Mouse (Mus musculus) forebrain, embryonic 15.5 days (tissue): ENCODE data around the gene Dnah8. TPM values are rescaled to one million over a fixed set of nuclear protein-coding genes. Genes with fewer than 3 reads are reported as not detected.

Experiments
- ATAC-seq: fragments of 200-750 bp; cut with Nextera tagmentation; replicated peaks from 2 replicates; pipeline ENCODE4 v1.8.0; 2017; ENCODE audit warnings: mild to moderate bottlenecking, moderate TSS enrichment, moderate library complexity
- H3K27ac ChIP-seq: fragments of 300-500 bp; sonication (generic); replicated peaks from 2 replicates; pipeline ENCODE4 v1.5.1; 2015; ENCODE audit warnings: mild to moderate bottlenecking, inconsistent platforms
- H3K27me3 ChIP-seq: fragments of 300-500 bp; sonication (generic); 2 replicates; pipeline ENCODE4 v1.6.1; 2015; ENCODE audit warnings: inconsistent platforms
- H3K36me3 ChIP-seq: fragments of 300-500 bp; sonication (generic); 2 replicates; pipeline ENCODE4 v1.6.1; 2015; ENCODE audit warnings: mild to moderate bottlenecking, inconsistent platforms
- H3K4me1 ChIP-seq: fragments of 300-500 bp; sonication (generic); 2 replicates; pipeline ENCODE4 v1.6.1; 2015; ENCODE audit warnings: inconsistent platforms
- H3K4me2 ChIP-seq: fragments of 300-500 bp; sonication (generic); replicated peaks from 2 replicates; pipeline ENCODE4 v1.6.1; 2015; ENCODE audit warnings: mild to moderate bottlenecking, inconsistent platforms
- H3K4me3 ChIP-seq: fragments of 300-500 bp; sonication (generic); 2 replicates; pipeline ENCODE4 v1.5.1; 2015; ENCODE audit warnings: mild to moderate bottlenecking, inconsistent platforms
- H3K9ac ChIP-seq: fragments of 300-500 bp; sonication (generic); replicated peaks from 2 replicates; pipeline ENCODE4 v1.6.1; 2015; ENCODE audit warnings: mild to moderate bottlenecking, inconsistent platforms
- H3K9me3 ChIP-seq: fragments of 300-500 bp; sonication (generic); 2 replicates; pipeline ENCODE4 v1.6.1; 2016; ENCODE audit warnings: inconsistent platforms
- WGBS: fragments of 180-500 bp; shearing (Covaris S2); methylation state at CpG from one replicate; pipeline ENCODE4 v1.1.7; 2015; ENCODE audit warnings: mixed read lengths; 5-methylcytosine and 5-hydroxymethylcytosine counted together
- polyA plus RNA-seq: library from polyadenylated mRNA; unstranded; fragments of >200 nt; fragmentation: Nextera tagmentation; extraction: Ambion mirVana; gene quantifications from 2 replicates; pipeline ENCODE4 v1.2.1, GENCODE M21; 2015

Gene Dnah8
- polyA plus RNA-seq, 1 experiment from 2014 or later = 0.83 TPM

- Histone ChIP-seq H3K4me3 (no peak overlapping the region), H3K9ac (no peak overlapping the region), H3K4me1 (no peaks in the 10 kb centered on the region), H3K36me3 (no peaks in the 10 kb centered on the region), H3K27ac (no peak overlapping the region), H3K9me3 (no peaks in the 10 kb centered on the region), H3K4me2 (no peak overlapping the region), H3K27me3 (no peaks in the 10 kb centered on the region)
- whole genome bisulfite sequencing = 29% methylated on average over 10 of the region's 10 CpGs
- no peak for ATAC-seq
These were observed 246.9 kb downstream of the Dnah8 start for GRCm38 (mm10) chr17:30871040-30871439.

DNA sequence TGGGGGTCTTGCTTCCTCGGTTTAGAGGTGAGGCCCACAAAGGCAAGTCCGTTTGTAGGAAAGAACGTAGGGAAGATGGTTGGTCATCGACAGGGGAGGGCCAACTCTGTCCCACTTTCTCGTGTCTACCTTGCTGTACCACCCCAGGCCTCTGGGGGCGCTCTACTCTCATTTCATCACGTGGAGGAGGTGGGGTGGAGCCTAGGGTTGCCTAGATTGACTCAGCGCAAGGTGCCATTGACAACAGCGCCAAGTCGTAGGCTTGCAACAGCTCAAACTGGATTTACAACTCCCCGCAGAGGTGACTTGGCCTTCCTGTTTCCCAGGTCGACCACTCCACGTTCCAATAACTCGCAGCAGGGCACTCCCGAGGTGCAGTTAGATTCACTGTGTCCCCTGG, 250.1 kb downstream of the Dnah8 start:
- WGBS = 67% methylated on average over 15 of the region's 15 CpGs
- H3K36me3 ChIP-seq = no peaks in the 10 kb centered on the region
- no peak overlapping the region for H3K4me2 ChIP-seq

DNA sequence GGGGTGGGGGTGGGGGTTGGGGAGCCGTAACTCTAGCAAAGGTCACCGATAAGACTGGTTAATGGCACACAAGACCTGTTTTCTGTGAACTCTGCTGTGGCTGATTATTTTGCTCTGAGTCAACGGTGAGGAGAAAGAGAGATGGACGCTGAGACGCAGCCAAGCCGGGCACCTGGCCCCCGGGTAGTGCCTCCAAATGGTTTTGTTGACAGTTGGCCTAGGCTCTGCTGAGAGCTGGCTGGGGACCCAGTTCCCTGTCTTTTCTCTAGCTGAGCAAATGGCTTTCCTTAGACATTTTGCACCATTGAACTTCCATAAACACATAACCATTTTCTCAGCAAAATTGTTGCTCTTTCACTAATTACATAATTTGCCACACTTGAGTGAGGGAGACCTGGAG, 253.3 kb downstream of the Dnah8 start:
- no peak overlapping the region for H3K9ac ChIP-seq
- 0 out of 2 replicates have a peak, but pooled peaks cover 8% of the 10 kb centered on the region for H3K4me1 ChIP-seq
- H3K4me3 ChIP-seq = no peak overlapping the region
- no peak overlapping the region for H3K4me2 ChIP-seq
- no peaks in the 10 kb centered on the region for H3K36me3 ChIP-seq
- no peak for ATAC-seq
- 81% methylated on average over 7 of the region's 7 CpGs for WGBS
- no peaks in the 10 kb centered on the region for H3K27me3 ChIP-seq
- H3K9me3 ChIP-seq = no peaks in the 10 kb centered on the region
- H3K27ac ChIP-seq = no peak overlapping the region

More for the DNA sequence above, 250.1 kb downstream of the Dnah8 start:
- Histone ChIP-seq H3K9me3 (no peaks in the 10 kb centered on the region), H3K4me1 (0 out of 2 replicates have a peak, but pooled peaks cover 4% of the 10 kb centered on the region), H3K9ac (no peak overlapping the region), H3K27me3 (no peaks in the 10 kb centered on the region), H3K27ac (no peak overlapping the region), H3K4me3 (no peak overlapping the region)
- no peak for ATAC-seq

- no peaks in the 10 kb centered on the region for H3K27me3 ChIP-seq
- H3K4me1 ChIP-seq = peaks cover 11% of the 10 kb centered on the region; the same call in 1 of the 2 replicates
- H3K9ac ChIP-seq = no peak overlapping the region
- H3K9me3 ChIP-seq = no peaks in the 10 kb centered on the region
- H3K27ac ChIP-seq = no peak overlapping the region
- WGBS = 60% methylated on average over 6 of the region's 6 CpGs
- no peak for ATAC-seq
- H3K36me3 ChIP-seq = no peaks in the 10 kb centered on the region
- no peak overlapping the region for H3K4me2 ChIP-seq
- H3K4me3 ChIP-seq = no peak overlapping the region
These were observed 254.5 kb downstream of the Dnah8 start for GRCm38 (mm10) chr17:30878626-30879025.

- no peak overlapping the region for H3K27ac ChIP-seq
- H3K27me3 ChIP-seq = no peaks in the 10 kb centered on the region
- no peak for ATAC-seq
- no peak overlapping the region for H3K9ac ChIP-seq
- H3K4me2 ChIP-seq = no peak overlapping the region
- no peaks in the 10 kb centered on the region for H3K9me3 ChIP-seq
- WGBS = 86% methylated on average over 3 of the region's 3 CpGs
- peaks cover 11% of the 10 kb centered on the region; the same call in 1 of the 2 replicates for H3K4me1 ChIP-seq
- H3K4me3 ChIP-seq = no peak overlapping the region
- no peaks in the 10 kb centered on the region for H3K36me3 ChIP-seq
These were observed 256.2 kb downstream of the Dnah8 start for GRCm38 (mm10) chr17:30880391-30880790.

GRCm38 (mm10) chr17:30881001-30881400, 256.8 kb downstream of the Dnah8 start:
- WGBS = 67% methylated on average over 2 of the region's 2 CpGs
- ATAC-seq = no peak
- H3K9me3 ChIP-seq = no peaks in the 10 kb centered on the region

DNA sequence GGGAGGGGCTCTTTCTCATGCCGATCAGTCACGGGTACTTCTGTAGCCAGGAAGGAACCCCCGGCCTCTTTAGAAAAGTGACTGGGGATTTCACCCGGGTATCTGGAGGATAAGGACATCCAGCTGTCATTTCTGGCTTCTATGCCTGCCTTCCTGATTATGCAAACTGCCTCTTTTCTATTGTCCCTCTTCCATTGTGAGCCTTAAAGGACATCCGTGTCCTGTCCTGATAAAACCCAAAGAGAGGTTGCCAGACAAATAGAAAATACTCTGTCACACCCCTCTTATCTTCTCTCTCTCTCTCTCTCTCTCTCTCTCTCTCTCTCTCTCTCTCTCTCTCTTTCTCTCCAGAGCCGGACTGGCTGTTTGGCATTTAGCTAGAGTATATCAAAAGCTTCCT, 258.1 kb downstream of the Dnah8 start:
- no peaks in the 10 kb centered on the region for H3K9me3 ChIP-seq
- ATAC-seq = no peak
- H3K4me3 ChIP-seq = no peak overlapping the region
- H3K36me3 ChIP-seq = no peaks in the 10 kb centered on the region
- H3K4me2 ChIP-seq = no peak overlapping the region
- H3K27me3 ChIP-seq = no peaks in the 10 kb centered on the region
- peaks cover 11% of the 10 kb centered on the region; the same call in 1 of the 2 replicates for H3K4me1 ChIP-seq
- WGBS = 5% methylated on average over 6 of the region's 6 CpGs
- no peak overlapping the region for H3K9ac ChIP-seq
- H3K27ac ChIP-seq = 0 out of 2 replicates have a peak overlapping the region, but pooled peaks have one; percentile 31

More at GRCm38 (mm10) chr17:30881001-30881400, 256.8 kb downstream of the Dnah8 start:
- Histone ChIP-seq H3K4me3 (no peak overlapping the region), H3K27me3 (no peaks in the 10 kb centered on the region), H3K4me2 (no peak overlapping the region), H3K27ac (no peak overlapping the region), H3K36me3 (no peaks in the 10 kb centered on the region), H3K9ac (no peak overlapping the region), H3K4me1 (peaks cover 11% of the 10 kb centered on the region; the same call in 1 of the 2 replicates)

DNA sequence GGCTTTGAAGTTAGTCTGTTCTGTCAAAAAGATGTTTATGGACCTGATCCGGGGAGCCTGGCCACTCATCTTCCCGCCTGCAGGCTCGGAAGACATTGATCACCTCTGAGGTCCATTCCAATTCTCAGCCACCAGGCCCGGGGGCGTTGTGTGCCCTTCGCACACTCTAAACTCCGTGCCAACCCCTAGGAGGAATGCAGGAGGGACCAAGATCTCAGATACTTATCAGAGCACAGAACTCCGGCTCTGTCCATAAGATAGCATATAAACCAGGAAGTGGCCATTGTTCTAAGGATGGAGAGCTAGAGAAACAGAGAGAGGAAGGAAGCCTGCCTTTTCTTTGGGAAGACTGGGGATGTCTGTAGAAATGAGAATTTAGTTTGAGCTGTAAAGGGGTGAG, 259.4 kb downstream of the Dnah8 start:
- H3K9ac ChIP-seq = no peak overlapping the region
- peaks cover 8% of the 10 kb centered on the region; the same call in 1 of the 2 replicates for H3K4me1 ChIP-seq
- no peak overlapping the region for H3K27ac ChIP-seq
- no peak overlapping the region for H3K4me2 ChIP-seq
- H3K9me3 ChIP-seq = no peaks in the 10 kb centered on the region
- no peaks in the 10 kb centered on the region for H3K36me3 ChIP-seq
- 92% methylated on average over 8 of the region's 8 CpGs for WGBS
- no peak overlapping the region for H3K4me3 ChIP-seq
- no peak for ATAC-seq
- H3K27me3 ChIP-seq = no peaks in the 10 kb centered on the region

DNA sequence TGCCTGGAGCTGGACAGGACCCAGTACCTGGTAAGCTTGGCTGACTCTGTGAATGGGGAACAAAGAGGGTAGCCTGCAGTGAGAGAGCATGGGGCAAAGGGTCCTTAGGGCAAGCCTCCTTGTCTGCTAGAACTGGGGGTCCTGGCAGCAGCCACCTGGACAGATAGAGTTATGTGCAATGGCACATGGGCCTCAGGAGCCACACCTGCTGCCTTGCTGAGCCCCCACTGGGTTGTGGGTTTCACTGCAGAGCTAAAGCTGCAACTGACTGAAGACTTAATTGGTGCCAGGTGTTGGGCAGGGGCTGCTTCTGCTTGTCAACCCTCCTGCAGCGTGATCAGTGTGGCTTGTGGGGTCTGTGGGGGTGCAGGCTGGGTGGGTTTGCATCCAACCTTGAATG, 267.9 kb downstream of the Dnah8 start:
- no peak for ATAC-seq
- Histone ChIP-seq H3K27me3 (no peaks in the 10 kb centered on the region), H3K4me2 (no peak overlapping the region), H3K9me3 (no peaks in the 10 kb centered on the region), H3K36me3 (no peaks in the 10 kb centered on the region), H3K4me3 (no peak overlapping the region), H3K9ac (no peak overlapping the region), H3K27ac (no peak overlapping the region), H3K4me1 (no peaks in the 10 kb centered on the region)
- 61% methylated on average over 1 of the region's 1 CpGs for WGBS

GRCm38 (mm10) chr17:30892730-30893129, 268.6 kb downstream of the Dnah8 start:
- Histone ChIP-seq H3K9ac (no peak overlapping the region), H3K9me3 (no peaks in the 10 kb centered on the region), H3K27me3 (no peaks in the 10 kb centered on the region), H3K27ac (no peak overlapping the region), H3K36me3 (no peaks in the 10 kb centered on the region), H3K4me3 (no peak overlapping the region), H3K4me2 (no peak overlapping the region), H3K4me1 (no peaks in the 10 kb centered on the region)
- 41% methylated on average over 2 of the region's 2 CpGs for WGBS
- no peak for ATAC-seq

DNA sequence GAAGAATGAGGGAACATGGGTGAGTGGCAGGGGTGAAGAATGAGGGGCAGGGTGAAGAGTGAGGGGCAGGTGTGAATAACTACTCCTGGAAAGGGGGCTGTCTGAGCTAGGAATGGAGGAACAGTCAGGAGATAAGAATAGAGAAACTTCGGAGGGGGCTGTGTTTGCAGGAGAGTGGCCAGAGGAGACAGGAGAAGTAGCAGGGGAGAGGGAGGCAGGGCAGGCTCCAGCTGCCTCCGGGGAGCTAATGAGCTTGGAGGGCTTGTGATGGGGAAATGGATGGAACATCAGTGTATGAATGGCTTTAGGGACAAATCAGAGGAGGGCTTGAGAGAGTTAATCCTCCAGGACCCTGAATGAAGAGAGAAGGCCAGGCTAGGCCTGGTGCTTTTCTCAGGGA, 272.9 kb downstream of the Dnah8 start:
- Histone ChIP-seq H3K4me1 (peaks cover 8% of the 10 kb centered on the region), H3K9ac (no peak overlapping the region), H3K27ac (no peak overlapping the region), H3K4me3 (no peak overlapping the region), H3K36me3 (no peaks in the 10 kb centered on the region), H3K4me2 (no peak overlapping the region), H3K9me3 (no peaks in the 10 kb centered on the region), H3K27me3 (peaks cover 16% of the 10 kb centered on the region; the same call in 1 of the 2 replicates)
- 7% methylated on average over 2 of the region's 2 CpGs for WGBS
- ATAC-seq = no peak

- Histone ChIP-seq H3K9me3 (no peaks in the 10 kb centered on the region), H3K4me3 (peak within 1 kb of the TSS; percentile 44), H3K27ac (no peak within 1 kb of the TSS), H3K4me1 (peaks cover 8% of the 10 kb centered on the region), H3K36me3 (no peaks in the 10 kb centered on the region), H3K9ac (peak within 1 kb of the TSS; percentile 24; the same call in 1 of the 2 replicates), H3K27me3 (peaks cover 17% of the 10 kb centered on the region; the same call in 1 of the 2 replicates), H3K4me2 (peak within 1 kb of the TSS; percentile 93)
- under 1% methylated on average over 37 of the region's 37 CpGs for WGBS
- ATAC-seq = no peak
These were observed 277.5 kb downstream of the Dnah8 start, which contains the start of gene Glp1r for GRCm38 (mm10) chr17:30901627-30902026. Gene Glp1r, plus strand, starts transcription at chr17:30901817.

DNA sequence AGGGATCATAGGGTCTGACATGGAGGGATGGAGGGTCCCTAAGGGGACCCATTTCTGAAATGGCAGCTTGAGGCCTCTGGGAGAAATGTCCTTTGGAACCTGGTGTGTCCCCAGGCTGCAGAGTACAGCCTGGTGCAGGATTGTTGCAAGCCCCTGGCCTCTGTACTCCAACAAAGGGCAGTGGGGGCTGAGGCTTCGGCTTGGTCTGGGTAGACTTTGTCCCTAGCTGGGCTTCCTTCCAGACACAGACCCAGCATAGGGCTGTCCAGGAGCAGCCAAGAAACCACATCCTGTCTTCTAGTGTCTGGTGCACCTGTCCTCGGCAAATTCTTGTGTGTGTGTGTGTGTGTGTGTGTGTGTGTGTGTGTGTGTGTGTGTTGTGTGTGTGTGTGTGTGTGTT, 279.9 kb downstream of the Dnah8 start:
- WGBS = 81% methylated on average over 2 of the region's 2 CpGs
- Histone ChIP-seq H3K9ac (no peak overlapping the region), H3K4me2 (no peak overlapping the region), H3K27me3 (peaks cover 17% of the 10 kb centered on the region; the same call in 1 of the 2 replicates), H3K36me3 (no peaks in the 10 kb centered on the region), H3K4me3 (no peak overlapping the region), H3K4me1 (peaks cover 8% of the 10 kb centered on the region), H3K27ac (no peak overlapping the region), H3K9me3 (no peaks in the 10 kb centered on the region)
- ATAC-seq = no peak
